33 mouse cellular contexts compared by ENCODE assay signal in genomic region chr14:34348301-34348700, GRCm38 (mm10). TPM values are rescaled to one million over a fixed set of nuclear protein-coding genes. Genes with fewer than 3 reads are reported as not detected.
A peak's percentile ranks its signal among the peaks of the same experiment; 100 is the strongest.
DNase-seq lines count a peak whose midpoint lies in the region; ATAC-seq and TF ChIP-seq lines count a peak whose summit lies in the region.
"Had no signal": no experiment of that assay in that cellular context is flagged by ENCODE, and none has a peak within 500 bp of the region (broad histone marks: within the 10 kb centered on the region; RNA-seq: fewer than 3 reads in every experiment).

No protein-coding gene starts in this region.

- 59% methylated on average over 7 of the region's 7 CpGs for WGBS in kidney, adult 2 months
- WGBS in liver, embryonic 15.5 days (ENCODE audit: insufficient replicate concordance): 59% methylated on average over 7 of the region's 7 CpGs
- WGBS in liver, embryonic 11.5 days: 62% methylated on average over 7 of the region's 7 CpGs

- no peak overlapping the region for H3K27ac ChIP-seq in kidney, adult 2 months (ENCODE audit: insufficient read depth, low read depth, low read length)
- peak overlapping the region; percentile 24; the same call in 1 of the 2 replicates for H3K27ac ChIP-seq in liver, embryonic 15.5 days (replicated peaks)
- no peak overlapping the region for H3K27ac ChIP-seq in liver, embryonic 11.5 days (ENCODE audit: low read depth, low read length)
- H3K27ac ChIP-seq: embryonic facial prominence, embryonic 12.5 days; gastrocnemius, adult 2 months; heart, embryonic 10.5 days; heart, embryonic 13.5 days; hindbrain, embryonic 14.5 days; hindbrain, postnatal 0 days had no signal

- no peak for TF ChIP-seq CTCF in kidney, adult 2 months (conservative IDR thresholded peaks at IDR 0.05; ENCODE audit: insufficient read depth, insufficient read length, low read depth, low read length)

- no peaks in the 10 kb centered on the region for H3K27me3 ChIP-seq in kidney, adult 2 months (replicated peaks; ENCODE audit: control insufficient read depth, insufficient read depth, low read length)
- no peaks in the 10 kb centered on the region for H3K27me3 ChIP-seq in liver, embryonic 15.5 days
- no peaks in the 10 kb centered on the region for H3K27me3 ChIP-seq in liver, embryonic 11.5 days (replicated peaks; ENCODE audit: control insufficient read depth, insufficient read depth, low read length)
- H3K27me3 ChIP-seq: embryonic facial prominence, embryonic 12.5 days; embryonic facial prominence, embryonic 15.5 days; heart, embryonic 13.5 days; Patski had no signal

- H3K4me2 ChIP-seq in liver, embryonic 15.5 days: no peak overlapping the region
- H3K4me2 ChIP-seq in liver, embryonic 11.5 days: no peak overlapping the region
- H3K4me2 ChIP-seq: embryonic facial prominence, embryonic 12.5 days; embryonic facial prominence, embryonic 15.5 days; heart, embryonic 13.5 days; hindbrain, embryonic 14.5 days had no signal

- ATAC-seq in liver, embryonic 15.5 days (ENCODE audit: insufficient read depth): no peak
- no peak for ATAC-seq in liver, embryonic 11.5 days (replicated peaks; ENCODE audit: low FRiP score)
- ATAC-seq: CD4-positive, CD25-positive, alpha-beta regulatory T cell, adult 4 months; forebrain, embryonic 14.5 days; hindbrain, postnatal 0 days; inflammation-experienced regulatory T-cells, adult 6 months; Patski had no signal

- H3K9ac ChIP-seq in liver, embryonic 15.5 days: no peak overlapping the region
- H3K9ac ChIP-seq in liver, embryonic 11.5 days (ENCODE audit: low read depth, low read length): no peak overlapping the region
- H3K9ac ChIP-seq: embryonic facial prominence, embryonic 12.5 days; embryonic facial prominence, embryonic 15.5 days; heart, embryonic 13.5 days; hindbrain, embryonic 14.5 days had no signal

- peaks cover 6% of the 10 kb centered on the region for H3K36me3 ChIP-seq in kidney, adult 2 months (ENCODE audit: control insufficient read depth, insufficient read depth, low read length)
- H3K36me3 ChIP-seq in liver, embryonic 15.5 days (replicated peaks): peaks cover 4% of the 10 kb centered on the region
- H3K36me3 ChIP-seq in liver, embryonic 11.5 days (ENCODE audit: control insufficient read depth, insufficient read depth, low read length): 0 out of 2 replicates have a peak, but pooled peaks cover 3% of the 10 kb centered on the region

- H3K4me3 ChIP-seq in kidney, adult 2 months (ENCODE audit: insufficient read depth, low read depth, low read length): no peak overlapping the region
- no peak overlapping the region for H3K4me3 ChIP-seq in liver, embryonic 15.5 days (replicated peaks)
- no peak overlapping the region for H3K4me3 ChIP-seq in liver, embryonic 11.5 days (ENCODE audit: low read depth, low read length)
- H3K4me3 ChIP-seq: embryonic facial prominence, embryonic 12.5 days; embryonic facial prominence, embryonic 15.5 days; gastrocnemius, adult 2 months; heart, embryonic 10.5 days; heart, embryonic 13.5 days had no signal

- H3K9me3 ChIP-seq in liver, embryonic 15.5 days (replicated peaks): no peaks in the 10 kb centered on the region
- no peaks in the 10 kb centered on the region for H3K9me3 ChIP-seq in liver, embryonic 11.5 days (ENCODE audit: control insufficient read depth, low read length)
- H3K9me3 ChIP-seq: embryonic facial prominence, embryonic 12.5 days; embryonic facial prominence, embryonic 15.5 days; G1E; heart, embryonic 10.5 days; heart, embryonic 13.5 days had no signal

- H3K4me1 ChIP-seq in kidney, adult 2 months (ENCODE audit: control insufficient read depth, insufficient read depth, low read length): no peaks in the 10 kb centered on the region
- H3K4me1 ChIP-seq in liver, embryonic 15.5 days (replicated peaks): peaks cover 2% of the 10 kb centered on the region; the same call in 1 of the 2 replicates
- no peaks in the 10 kb centered on the region for H3K4me1 ChIP-seq in liver, embryonic 11.5 days (replicated peaks; ENCODE audit: control insufficient read depth, insufficient read depth, low read length)
- H3K4me1 ChIP-seq: heart, embryonic 13.5 days had no signal

- no peak for TF ChIP-seq POLR2A in kidney, adult 2 months (IDR thresholded peaks at IDR 0.05; ENCODE audit: low read depth, low read length)

- peak; percentile 46 for DNase-seq in kidney, adult 2 months
- DNase-seq in kidney, postnatal 4 days: no peak
- DNase-seq in liver, embryonic 11.5 days (ENCODE audit: low spot score): no peak
- peak; percentile 27 for DNase-seq in brain, adult 2 months (ENCODE audit: low read depth, low spot score)
- no peak for DNase-seq in retina, embryonic 14.5 days (ENCODE audit: low spot score)
- no peak for DNase-seq in right cerebral cortex, adult 18-20 months
- DNase-seq: adrenal gland, postnatal 10 days; adrenal gland, postnatal 36 days; cerebellum, adult 11 months; cerebellum, adult 2 months; cerebellum, adult 9-11 months; cerebellum, postnatal 25 days; gastrocnemius, adult 2 months; gastrocnemius, postnatal 14 days; heart, adult 18-20 months; heart, postnatal 14 days; heart, postnatal 4 days had no signal

RNA-seq across cellular contexts. Expression of gene Fam25c, which starts 6.9 kb away (rescaled TPM):
- polyA plus RNA-seq in kidney, adult 2 months (2012; rRNA removed): 16.3 and 28.4 TPM in 2 replicates
- 0.25 and 0.33 TPM in 2 replicates for polyA plus RNA-seq in liver, embryonic 15.5 days (2015; fragmentation: Nextera tagmentation; extraction: Ambion mirVana)
- 0.66 TPM in 1 of 2 replicates, not detected in the other for polyA plus RNA-seq in liver, embryonic 11.5 days (2014; fragmentation: Nextera tagmentation; extraction: Ambion mirVana)
- polyA plus RNA-seq: C2C12; CD4-positive, CD25-positive, alpha-beta regulatory T cell, adult 4 months; cerebellum, adult 2 months; embryonic facial prominence, embryonic 12.5 days; forebrain, embryonic 11.5 days; forebrain, embryonic 14.5 days; G1E; heart, embryonic 10.5 days; heart, embryonic 13.5 days; heart, embryonic 16.5 days; hindbrain, embryonic 11.5 days; hindbrain, embryonic 14.5 days; hindbrain, postnatal 0 days; inflammation-experienced regulatory T-cells, adult 6 months; Patski had no signal

RNA-seq across cellular contexts. Expression of gene Sncg, which starts 26.3 kb away (rescaled TPM):
- 17.6 and 19.1 TPM in 2 replicates for polyA plus RNA-seq in kidney, adult 2 months (2012; rRNA removed)
- 0.21 and 0.41 TPM in 2 replicates for polyA plus RNA-seq in liver, embryonic 15.5 days (2015; fragmentation: Nextera tagmentation; extraction: Ambion mirVana)
- polyA plus RNA-seq in liver, embryonic 11.5 days (2014; fragmentation: Nextera tagmentation; extraction: Ambion mirVana): 1.6 and 1.8 TPM in 2 replicates
- polyA plus RNA-seq: CD4-positive, CD25-positive, alpha-beta regulatory T cell, adult 4 months; G1E; inflammation-experienced regulatory T-cells, adult 6 months; Patski had no signal

RNA-seq across cellular contexts. Expression of gene Mmrn2, which starts 27.0 kb away (rescaled TPM):
- 16.2 and 19.4 TPM in 2 replicates for polyA plus RNA-seq in kidney, adult 2 months (2012; rRNA removed)
- 2.6 and 2.8 TPM in 2 replicates for polyA plus RNA-seq in liver, embryonic 15.5 days (2015; fragmentation: Nextera tagmentation; extraction: Ambion mirVana)
- 5.3 and 6.2 TPM in 2 replicates for polyA plus RNA-seq in liver, embryonic 11.5 days (2014; fragmentation: Nextera tagmentation; extraction: Ambion mirVana)

RNA-seq across cellular contexts. Expression of gene Glud1, which starts 37.8 kb away (rescaled TPM):
- 236 and 242 TPM in 2 replicates for polyA plus RNA-seq in kidney, adult 2 months (2012; rRNA removed)
- polyA plus RNA-seq in liver, embryonic 15.5 days (2015; fragmentation: Nextera tagmentation; extraction: Ambion mirVana): 142 and 159 TPM in 2 replicates
- 182 and 192 TPM in 2 replicates for polyA plus RNA-seq in liver, embryonic 11.5 days (2014; fragmentation: Nextera tagmentation; extraction: Ambion mirVana)

RNA-seq across cellular contexts. Expression of gene Shld2, which starts 38.0 kb away (rescaled TPM):
- polyA plus RNA-seq in kidney, adult 2 months (2012; rRNA removed): 3.6 TPM in 2 replicates
- 7.1 and 8.4 TPM in 2 replicates for polyA plus RNA-seq in liver, embryonic 15.5 days (2015; fragmentation: Nextera tagmentation; extraction: Ambion mirVana)
- polyA plus RNA-seq in liver, embryonic 11.5 days (2014; fragmentation: Nextera tagmentation; extraction: Ambion mirVana): 10.5 and 15.4 TPM in 2 replicates

Comparison
In these comparisons a context has a peak if more than half of its experiments do, and no peak if none do; other contexts are left out.
1. DNase-seq: peak in kidney, adult 2 months (single experiment) and brain, adult 2 months (single experiment); none in kidney, postnatal 4 days (0 of 2), liver, embryonic 11.5 days (single experiment), retina, embryonic 14.5 days (single experiment) and right cerebral cortex, adult 18-20 months (single experiment).
2. RNA of gene Fam25c, which starts 6.9 kb away (polyA plus RNA-seq): 16.3 to 28.4 TPM in kidney, adult 2 months; 0.66 TPM in liver, embryonic 11.5 days and 0.25 to 0.33 TPM in liver, embryonic 15.5 days; every median in the first group is over 10 times any median in the second.